Mouse (Mus musculus) cortical plate, adult 2 months (tissue): ENCODE data around the gene Sidt1.

Experiments used
- CTCF ChIP-seq: fragments of 200-500 bp; IDR thresholded peaks from 2 replicates; pipeline ENCODE4 v1.5.1; 2011; ENCODE audit warnings: mild to moderate bottlenecking, control low read depth, low read length; ENCODE audit not compliant: insufficient read depth; ENCODE audit errors: extremely low read depth
- POLR2A ChIP-seq: fragments of 200-500 bp; IDR thresholded peaks from 2 replicates; pipeline ENCODE4 v1.6.1; 2011; ENCODE audit warnings: mild to moderate bottlenecking, low read length, control low read depth; ENCODE audit not compliant: insufficient read depth; ENCODE audit errors: extremely low read depth

- TF ChIP-seq CTCF, result no peak
- no peak for TF ChIP-seq POLR2A
Observed at GRCm38 (mm10) chr16:44313422-44313821, 19.6 kb downstream of the Sidt1 start.
